Comparison of ENCODE assay signal across 9 mouse cellular contexts in the genomic region with DNA sequence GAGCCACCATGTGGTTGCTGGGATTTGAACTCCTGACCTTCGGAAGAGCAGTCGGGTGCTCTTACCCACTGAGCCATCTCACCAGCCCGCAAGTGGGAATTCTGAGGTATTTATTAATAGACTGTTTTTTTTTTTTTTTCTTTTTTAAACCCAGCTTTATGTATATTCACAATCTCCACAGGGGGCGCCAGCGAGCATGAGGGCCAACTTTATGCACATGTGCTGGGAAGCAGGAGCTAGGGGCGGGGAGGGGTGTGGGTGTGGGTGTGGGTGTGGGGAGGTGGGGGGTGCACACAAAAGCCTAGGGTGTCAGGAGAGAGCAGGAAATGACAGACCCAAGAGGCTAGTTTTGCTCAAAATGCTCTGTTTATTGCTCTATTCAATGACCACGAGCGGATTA. TPM values are rescaled to one million over a fixed set of nuclear protein-coding genes. Genes with fewer than 3 reads are reported as not detected.
DNase-seq lines count a peak whose midpoint lies in the region; TF ChIP-seq lines count a peak whose summit lies in the region.
"Had no signal": no experiment of that assay in that cellular context is flagged by ENCODE, and none has a peak within 500 bp of the region (broad histone marks: within the 10 kb centered on the region; RNA-seq: fewer than 3 reads in every experiment).

No protein-coding gene starts in this region.

- no peaks in the 10 kb centered on the region for H3K79me2 ChIP-seq in heart, adult 2 months (replicated peaks; ENCODE audit: control insufficient read depth, insufficient read depth, low read length)

- no peaks in the 10 kb centered on the region for H3K36me3 ChIP-seq in heart, adult 2 months (ENCODE audit: control insufficient read depth, insufficient read depth, low read length)
- H3K36me3 ChIP-seq in heart, embryonic 10.5 days: no peaks in the 10 kb centered on the region
- H3K36me3 ChIP-seq in testis, adult 2 months (ENCODE audit: control insufficient read depth, insufficient read depth, low read length): no peaks in the 10 kb centered on the region
- H3K36me3 ChIP-seq in embryonic facial prominence, embryonic 10.5 days (replicated peaks): no peaks in the 10 kb centered on the region
- no peaks in the 10 kb centered on the region for H3K36me3 ChIP-seq in small intestine, adult 2 months (ENCODE audit: control insufficient read depth, insufficient read depth, low read length)

- no peak for TF ChIP-seq POLR2A in heart, adult 2 months (IDR thresholded peaks at IDR 0.05; ENCODE audit: insufficient read depth, low read depth, low read length)
- no peak for TF ChIP-seq POLR2A in testis, adult 2 months (IDR thresholded peaks at IDR 0.05; ENCODE audit: control insufficient read depth, low read depth, low read length)
- TF ChIP-seq POLR2A in small intestine, adult 2 months (IDR thresholded peaks at IDR 0.05; ENCODE audit: low read depth, low read length): no peak

- H3K27ac ChIP-seq in heart, adult 2 months: no peak overlapping the region
- no peak overlapping the region for H3K27ac ChIP-seq in heart, embryonic 10.5 days
- H3K27ac ChIP-seq in testis, adult 2 months (ENCODE audit: control insufficient read depth, insufficient read depth, low read depth, low read length): no peak overlapping the region
- no peak overlapping the region for H3K27ac ChIP-seq in embryonic facial prominence, embryonic 10.5 days (replicated peaks)
- no peak overlapping the region for H3K27ac ChIP-seq in small intestine, adult 2 months (ENCODE audit: insufficient read depth, low read depth, low read length)
- H3K27ac ChIP-seq: neural tube, embryonic 13.5 days had no signal

- no peak overlapping the region for H3K4me3 ChIP-seq in heart, adult 2 months
- no peak overlapping the region for H3K4me3 ChIP-seq in heart, embryonic 10.5 days
- H3K4me3 ChIP-seq in testis, adult 2 months (ENCODE audit: control insufficient read depth, low read depth, low read length): no peak overlapping the region
- no peak overlapping the region for H3K4me3 ChIP-seq in embryonic facial prominence, embryonic 10.5 days
- no peak overlapping the region for H3K4me3 ChIP-seq in small intestine, adult 2 months (ENCODE audit: low read depth, low read length)
- H3K4me3 ChIP-seq: neural tube, embryonic 13.5 days had no signal

- 63% methylated on average over 8 of the region's 8 CpGs for WGBS in heart, adult 2 months
- 72% methylated on average over 8 of the region's 8 CpGs for WGBS in heart, embryonic 10.5 days
- WGBS in embryonic facial prominence, embryonic 10.5 days: 78% methylated on average over 8 of the region's 8 CpGs
- WGBS in small intestine, adult 2 months: 61% methylated on average over 8 of the region's 8 CpGs

- TF ChIP-seq EP300 in heart, adult 2 months (IDR thresholded peaks at IDR 0.05; ENCODE audit: insufficient read depth, low read depth, low read length): no peak

- peaks cover 2% of the 10 kb centered on the region; the same call in 1 of the 2 replicates for H3K4me1 ChIP-seq in heart, adult 2 months (ENCODE audit: control insufficient read depth, insufficient read depth, low read length)
- peaks cover 18% of the 10 kb centered on the region for H3K4me1 ChIP-seq in heart, embryonic 10.5 days
- no peaks in the 10 kb centered on the region; the same call in 1 of the 2 replicates for H3K4me1 ChIP-seq in testis, adult 2 months (ENCODE audit: control insufficient read depth, insufficient read depth, low read length)
- H3K4me1 ChIP-seq in embryonic facial prominence, embryonic 10.5 days: peaks cover 10% of the 10 kb centered on the region
- H3K4me1 ChIP-seq in small intestine, adult 2 months (ENCODE audit: control insufficient read depth, insufficient read depth, insufficient read length, low read length): peaks cover 15% of the 10 kb centered on the region

- H3K27me3 ChIP-seq in heart, adult 2 months (ENCODE audit: control insufficient read depth, insufficient read depth, low read length): no peaks in the 10 kb centered on the region
- 0 out of 2 replicates have a peak, but pooled peaks cover 3% of the 10 kb centered on the region for H3K27me3 ChIP-seq in heart, embryonic 10.5 days (ENCODE audit: insufficient read depth, poor library complexity, severe bottlenecking)
- H3K27me3 ChIP-seq in testis, adult 2 months (ENCODE audit: control insufficient read depth, insufficient read depth, low read length): no peaks in the 10 kb centered on the region
- no peaks in the 10 kb centered on the region for H3K27me3 ChIP-seq in embryonic facial prominence, embryonic 10.5 days (replicated peaks; ENCODE audit: low read depth, poor library complexity, severe bottlenecking)
- no peaks in the 10 kb centered on the region for H3K27me3 ChIP-seq in small intestine, adult 2 months (ENCODE audit: control insufficient read depth, insufficient read depth, low read length)
- H3K27me3 ChIP-seq: neural tube, embryonic 13.5 days had no signal

- no peaks in the 10 kb centered on the region for H3K9me3 ChIP-seq in heart, embryonic 10.5 days
- H3K9me3 ChIP-seq in embryonic facial prominence, embryonic 10.5 days: no peaks in the 10 kb centered on the region
- H3K9me3 ChIP-seq: neural tube, embryonic 13.5 days had no signal

- peak; percentile 19 to 51 for DNase-seq in heart, adult 2 months
- DNase-seq in heart, embryonic 10.5 days (ENCODE audit: low spot score): no peak
- DNase-seq in testis, postnatal 14 days (ENCODE audit: low spot score): no peak
- peak; percentile 48 for DNase-seq in embryonic facial prominence, embryonic 10.5 days (ENCODE audit: low spot score)
- no peak for DNase-seq in urinary bladder, postnatal 36 days (ENCODE audit: low spot score in 2 of 2)
- no peak for DNase-seq in cerebellum, adult 8-10 months

- peak; percentile 51 for TF ChIP-seq CTCF in heart, adult 2 months (IDR thresholded peaks at IDR 0.05)
- TF ChIP-seq CTCF in testis, adult 2 months (IDR thresholded peaks at IDR 0.05; ENCODE audit: control insufficient read depth, insufficient read depth, insufficient replicate concordance, low read depth, low read length): peak; percentile 41; the same call in 1 of the 2 replicates
- TF ChIP-seq CTCF in small intestine, adult 2 months (IDR thresholded peaks at IDR 0.05; ENCODE audit: extremely low read depth, insufficient read length, insufficient replicate concordance, low read depth, low read length): peak; percentile 43; the same call in 1 of the 2 replicates

- no peak overlapping the region for H3K9ac ChIP-seq in heart, adult 2 months (ENCODE audit: low read depth, low read length)
- H3K9ac ChIP-seq: neural tube, embryonic 13.5 days had no signal

- intact Hi-C loops in heart, adult 2 months (cut with DNase I): no loop called here

RNA-seq across cellular contexts. Expression of gene Tmem86a, which starts 27.1 kb away (rescaled TPM):
- total RNA-seq in heart, adult 2 months (2021): 10 to 100 TPM; 20.0 to 25.0 TPM
- polyA plus RNA-seq in heart, adult 2 months (2012; rRNA removed): 45.5 and 54.8 TPM in 2 replicates
- 14.8 and 19.9 TPM in 2 replicates for polyA plus RNA-seq in heart, embryonic 10.5 days (2016; fragmentation: Nextera tagmentation; extraction: Ambion mirVana)
- 37.3 and 42.8 TPM in 2 replicates for polyA plus RNA-seq in testis, adult 2 months (2012; rRNA removed)
- 11.3 and 11.7 TPM in 2 replicates for polyA plus RNA-seq in embryonic facial prominence, embryonic 10.5 days (2016; fragmentation: Nextera tagmentation; extraction: Ambion mirVana)
- polyA plus RNA-seq in small intestine, adult 2 months (2012; rRNA removed): 41.3 and 385 TPM in 2 replicates

RNA-seq across cellular contexts. Expression of gene Ptpn5, which starts 56.0 kb away (rescaled TPM):
- total RNA-seq in heart, adult 2 months (2021): not detected
- not detected in 2 replicates for polyA plus RNA-seq in heart, adult 2 months (2012; rRNA removed)
- 0.26 TPM in 1 of 2 replicates, not detected in the other for polyA plus RNA-seq in heart, embryonic 10.5 days (2016; fragmentation: Nextera tagmentation; extraction: Ambion mirVana)
- polyA plus RNA-seq in testis, adult 2 months (2012; rRNA removed): 0.06 and 0.23 TPM in 2 replicates
- polyA plus RNA-seq in embryonic facial prominence, embryonic 10.5 days (2016; fragmentation: Nextera tagmentation; extraction: Ambion mirVana): 2.9 and 3.2 TPM in 2 replicates
- 1.1 and 1.5 TPM in 2 replicates for polyA plus RNA-seq in small intestine, adult 2 months (2012; rRNA removed)

Comparison
In these comparisons a context has a peak if more than half of its experiments do, and no peak if none do; other contexts are left out.
1. DNase-seq: peak in heart, adult 2 months (2 of 2) and embryonic facial prominence, embryonic 10.5 days (single experiment); none in heart, embryonic 10.5 days (single experiment), testis, postnatal 14 days (single experiment), urinary bladder, postnatal 36 days (0 of 2) and cerebellum, adult 8-10 months (single experiment).
2. Peak in every context shown above with its lines, with median percentiles within 50 percentile points of each other: CTCF ChIP-seq.